Mouse (Mus musculus): ENCODE data around the gene Nck2.

DNA sequence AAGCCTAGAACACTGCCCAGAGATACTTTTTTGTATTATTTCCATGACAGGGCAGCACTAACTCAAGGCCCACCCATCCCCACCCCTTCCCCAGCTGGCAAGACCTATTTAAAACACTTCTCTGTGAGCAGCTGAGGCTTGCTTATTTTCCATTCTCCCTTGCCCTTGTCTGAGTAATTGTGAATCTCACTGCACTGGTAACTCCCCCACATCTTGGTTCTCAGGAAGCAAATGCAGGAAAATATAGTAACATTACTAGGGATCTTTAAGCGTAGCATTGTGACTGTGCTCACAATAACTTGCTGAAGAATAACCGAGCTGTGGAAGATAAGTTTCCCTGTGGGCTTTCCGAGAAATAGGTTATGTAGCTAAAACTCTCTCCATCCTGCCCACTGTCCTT lies 24.6 kb downstream of the Nck2 start:
- TF ChIP-seq CTCF (IDR thresholded peaks at IDR 0.05; ENCODE audit: borderline replicate concordance, control insufficient read depth, extremely low read depth, insufficient read depth, low read length, poor library complexity): no peak
- TF ChIP-seq POLR2A (IDR thresholded peaks at IDR 0.05; ENCODE audit: control insufficient read depth, extremely low read depth, insufficient read depth, low read length, poor library complexity): no peak
